Mouse (Mus musculus): ENCODE measurements around the gene Unc119b. TPM values are rescaled to one million over a fixed set of nuclear protein-coding genes. Genes with fewer than 3 reads are reported as not detected.
A peak's percentile ranks its signal among the peaks of the same experiment; 100 is the strongest.

Gene Unc119b
- polyA plus RNA-seq, 1 experiment from 2014 or later: 8.0 TPM

DNA sequence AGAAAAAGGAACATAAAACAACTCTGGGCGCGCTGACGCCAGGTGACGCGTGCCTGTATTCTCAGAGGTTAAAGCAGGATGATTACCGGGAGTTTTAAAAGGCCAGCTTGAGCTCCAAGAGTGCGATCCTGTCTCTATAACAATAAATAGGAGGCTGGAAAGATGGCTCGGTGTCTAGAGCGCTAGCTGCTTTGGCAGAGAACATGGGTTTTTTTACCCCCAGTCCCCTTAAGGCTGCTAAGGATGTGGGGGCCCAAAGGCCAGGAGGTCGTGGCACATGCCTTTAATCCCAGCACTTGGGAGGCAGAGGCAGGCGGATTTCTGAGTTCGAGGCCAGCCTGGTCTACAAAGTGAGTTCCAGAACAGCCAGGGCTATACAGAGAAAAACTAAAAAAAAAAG is 24.4 kb upstream of the Unc119b start:
- peak overlapping the region; percentile 84 for H3K4me3 ChIP-seq (ENCODE audit: low read depth, low read length)
- H3K27me3 ChIP-seq (ENCODE audit: insufficient read depth, low read length): no peaks in the 10 kb centered on the region
- no peaks in the 10 kb centered on the region for H3K9me3 ChIP-seq (ENCODE audit: low read length)
- peak overlapping the region; percentile 93 for H3K4me2 ChIP-seq (ENCODE audit: low read depth, low read length)
- WGBS (ENCODE audit: insufficient replicate concordance): 42% methylated on average over 12 of the region's 12 CpGs
- H3K36me3 ChIP-seq (replicated peaks; ENCODE audit: insufficient read depth, low read length): no peaks in the 10 kb centered on the region
- no peak for DNase-seq
- TF ChIP-seq EP300 (IDR thresholded peaks at IDR 0.05; ENCODE audit: low read depth) (no peak), CTCF (IDR thresholded peaks at IDR 0.05; ENCODE audit: low read depth) (no peak)
- H3K9ac ChIP-seq (replicated peaks): peak overlapping the region; percentile 62
- H3K4me1 ChIP-seq (ENCODE audit: insufficient read depth): peaks cover 37% of the 10 kb centered on the region
- no peak for ATAC-seq
- peak overlapping the region; percentile 90 for H3K27ac ChIP-seq (ENCODE audit: low read depth)

DNA sequence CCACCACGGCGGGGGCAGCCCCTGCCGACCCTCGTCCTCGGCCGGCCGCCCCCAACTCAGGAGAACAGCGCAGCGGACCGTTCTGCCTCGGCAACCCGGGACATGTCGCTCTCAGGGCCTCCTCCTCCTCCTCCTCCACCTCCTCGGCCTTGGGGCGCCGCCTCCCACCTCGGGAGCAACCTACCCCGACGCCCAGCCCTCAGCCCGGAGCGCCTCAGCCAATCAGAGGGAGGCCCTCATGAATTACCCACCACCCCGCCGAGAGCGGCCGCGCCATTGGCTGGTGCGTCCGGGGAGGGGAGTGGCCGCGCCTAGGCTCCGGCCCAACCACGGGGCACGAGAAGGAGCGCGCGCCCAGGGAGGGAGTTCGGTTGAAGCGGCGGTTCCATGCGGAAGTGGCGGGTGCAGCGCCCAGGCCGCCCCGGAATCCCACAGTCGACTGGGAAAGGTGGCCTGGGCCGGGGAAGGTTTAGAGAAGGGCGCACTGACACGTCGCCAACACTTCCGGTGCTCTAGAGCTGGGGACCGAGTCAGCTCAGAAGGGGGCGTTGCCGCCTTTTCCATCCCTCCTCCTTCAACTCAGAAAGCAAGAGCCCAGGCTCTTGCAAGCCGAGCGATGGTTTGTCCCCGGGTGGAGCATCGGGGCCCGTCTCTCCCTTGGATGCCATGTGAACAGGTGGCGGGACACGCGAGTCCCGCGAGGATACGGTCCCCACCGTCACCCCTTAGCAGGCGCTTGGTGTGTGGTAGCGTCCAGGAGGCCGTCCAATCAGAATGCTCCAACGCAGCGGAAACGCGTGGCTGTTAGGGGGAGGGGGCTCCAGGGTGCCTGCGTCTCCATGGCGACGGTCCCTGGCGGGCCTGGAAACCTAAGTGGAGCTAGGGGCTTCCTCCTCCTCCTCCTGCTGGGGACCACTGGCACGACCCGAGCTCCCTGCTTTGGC is 23.5 kb upstream of the Unc119b start, which contains the start of gene Mlec:
Mlec (minus strand) TSS at position 140 of the 944 bp plus-strand sequence.
- no peaks in the 10 kb centered on the region for H3K27me3 ChIP-seq (ENCODE audit: insufficient read depth, low read length)
- no peaks in the 10 kb centered on the region for H3K36me3 ChIP-seq (replicated peaks; ENCODE audit: insufficient read depth, low read length)
- H3K4me3 ChIP-seq (ENCODE audit: low read depth, low read length): peak within 1 kb of the TSS; percentile 84
- H3K4me2 ChIP-seq (ENCODE audit: low read depth, low read length): peak within 1 kb of the TSS; percentile 93
- H3K9ac ChIP-seq (replicated peaks): peak within 1 kb of the TSS; percentile 89
- peak within 1 kb of the TSS; percentile 90 for H3K27ac ChIP-seq (ENCODE audit: low read depth)
- WGBS (ENCODE audit: insufficient replicate concordance): 2% methylated on average over 63 of the region's 78 CpGs
- peaks cover 45% of the 10 kb centered on the region for H3K4me1 ChIP-seq (ENCODE audit: insufficient read depth)
- ATAC-seq: peak; percentile 95
- TF ChIP-seq EP300 (IDR thresholded peaks at IDR 0.05; ENCODE audit: low read depth) (peak; percentile 74; the same call in 1 of the 2 replicates), CTCF (IDR thresholded peaks at IDR 0.05; ENCODE audit: low read depth) (peak; percentile 21; the same call in 1 of the 2 replicates)
- no peaks in the 10 kb centered on the region for H3K9me3 ChIP-seq (ENCODE audit: low read length)
- peak; percentile 99 for DNase-seq

DNA sequence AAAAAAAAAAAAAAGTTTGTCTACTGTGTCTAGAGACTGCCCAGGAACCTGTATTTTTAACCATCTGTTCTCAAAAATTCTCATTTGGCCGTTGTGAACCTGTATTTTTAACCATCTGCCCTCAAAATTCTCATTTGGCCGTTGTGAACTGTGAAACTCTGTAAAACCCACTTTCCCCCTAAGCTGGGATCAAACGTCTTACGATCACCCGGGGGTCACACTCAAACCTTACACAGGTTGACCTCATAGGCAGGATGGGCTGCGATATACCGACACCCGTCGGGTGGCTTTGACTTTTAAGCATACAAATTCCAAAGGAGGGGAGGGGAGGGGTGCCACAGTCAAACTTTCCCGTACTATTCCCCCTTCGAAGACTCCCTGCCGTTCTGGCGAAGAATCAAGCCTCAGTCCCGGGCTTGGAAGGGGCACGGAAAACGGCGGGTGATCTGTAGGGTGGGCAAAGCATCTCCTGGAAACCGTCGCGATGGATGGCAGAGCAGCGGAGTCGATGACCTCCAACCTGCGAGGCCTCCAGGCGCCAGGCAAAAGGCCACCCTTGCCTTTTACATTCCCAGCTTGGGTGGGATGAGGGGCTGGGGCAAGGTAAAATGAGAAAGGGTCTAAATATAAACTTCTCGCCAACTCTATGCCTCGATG is 22.3 kb upstream of the Unc119b start:
- peaks cover 57% of the 10 kb centered on the region for H3K4me1 ChIP-seq (ENCODE audit: insufficient read depth)
- no peaks in the 10 kb centered on the region for H3K27me3 ChIP-seq (ENCODE audit: insufficient read depth, low read length)
- no peaks in the 10 kb centered on the region for H3K9me3 ChIP-seq (ENCODE audit: low read length)
- WGBS (ENCODE audit: insufficient replicate concordance): under 1% methylated on average over 26 of the region's 26 CpGs
- peak overlapping the region; percentile 89 for H3K9ac ChIP-seq (replicated peaks)
- ATAC-seq (no peak), DNase-seq (peak; percentile 44)
- peak overlapping the region; percentile 93 for H3K4me2 ChIP-seq (ENCODE audit: low read depth, low read length)
- no peak for TF ChIP-seq EP300 (IDR thresholded peaks at IDR 0.05; ENCODE audit: low read depth)
- no peak for TF ChIP-seq CTCF (IDR thresholded peaks at IDR 0.05; ENCODE audit: low read depth)
- no peaks in the 10 kb centered on the region for H3K36me3 ChIP-seq (replicated peaks; ENCODE audit: insufficient read depth, low read length)
- H3K27ac ChIP-seq (ENCODE audit: low read depth): peak overlapping the region; percentile 68
- H3K4me3 ChIP-seq (ENCODE audit: low read depth, low read length): peak overlapping the region; percentile 84

DNA sequence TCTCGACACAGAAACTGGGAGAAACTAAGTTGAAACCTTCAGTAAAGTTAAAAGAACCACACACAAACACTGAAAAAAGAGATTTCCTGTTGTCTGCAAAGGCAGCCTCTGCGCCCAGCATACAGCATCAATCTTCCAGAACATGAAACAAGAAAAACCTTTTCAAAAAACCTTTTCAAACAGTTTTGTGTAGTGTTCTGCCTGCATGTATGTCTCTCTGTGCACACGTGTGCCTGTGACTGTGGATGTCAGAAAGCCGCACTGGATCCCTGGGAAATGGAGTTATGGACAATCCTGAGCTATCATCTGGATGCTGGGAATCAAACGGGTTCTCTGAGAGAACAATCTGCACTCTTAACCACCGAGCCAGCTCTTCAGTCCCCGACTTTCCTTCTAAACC is 21.6 kb upstream of the Unc119b start:
- peak overlapping the region; percentile 89 for H3K9ac ChIP-seq (replicated peaks)
- ATAC-seq (no peak), DNase-seq (no peak)
- H3K27ac ChIP-seq (ENCODE audit: low read depth): peak overlapping the region; percentile 61; the same call in 1 of the 2 replicates
- H3K4me3 ChIP-seq (ENCODE audit: low read depth, low read length): peak overlapping the region; percentile 84
- H3K4me1 ChIP-seq (ENCODE audit: insufficient read depth): peaks cover 58% of the 10 kb centered on the region
- no peak for TF ChIP-seq EP300 (IDR thresholded peaks at IDR 0.05; ENCODE audit: low read depth)
- TF ChIP-seq CTCF (IDR thresholded peaks at IDR 0.05; ENCODE audit: low read depth): no peak
- peak overlapping the region; percentile 93 for H3K4me2 ChIP-seq (ENCODE audit: low read depth, low read length)
- H3K9me3 ChIP-seq (ENCODE audit: low read length): no peaks in the 10 kb centered on the region
- 25% methylated on average over 7 of the region's 7 CpGs for WGBS (ENCODE audit: insufficient replicate concordance)
- no peaks in the 10 kb centered on the region for H3K36me3 ChIP-seq (replicated peaks; ENCODE audit: insufficient read depth, low read length)
- no peaks in the 10 kb centered on the region for H3K27me3 ChIP-seq (ENCODE audit: insufficient read depth, low read length)

DNA sequence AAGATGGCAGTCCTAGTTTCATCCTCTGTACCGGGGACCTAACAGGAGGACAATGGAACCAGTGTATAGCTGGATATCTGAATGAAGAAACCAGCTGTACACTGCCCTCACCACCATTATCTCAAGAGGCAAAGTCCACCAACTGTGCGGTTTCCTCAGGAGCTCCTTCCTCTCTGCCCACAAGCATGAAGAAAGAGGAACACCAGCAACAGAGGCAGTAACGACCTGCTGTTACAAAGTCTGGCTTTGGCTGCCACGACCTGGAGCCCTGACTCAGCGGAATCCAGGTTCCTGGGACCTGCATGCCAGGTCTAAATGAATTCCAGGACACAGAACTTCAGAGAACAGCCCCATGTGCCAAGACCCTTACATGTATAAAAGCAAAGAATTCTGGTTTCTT is 21.1 kb upstream of the Unc119b start:
- Histone ChIP-seq H3K4me2 (ENCODE audit: low read depth, low read length) (peak overlapping the region; percentile 93), H3K4me3 (ENCODE audit: low read depth, low read length) (peak overlapping the region; percentile 84), H3K4me1 (ENCODE audit: insufficient read depth) (peaks cover 54% of the 10 kb centered on the region), H3K27ac (ENCODE audit: low read depth) (peak overlapping the region; percentile 61), H3K36me3 (replicated peaks; ENCODE audit: insufficient read depth, low read length) (peaks cover 3% of the 10 kb centered on the region; the same call in 1 of the 2 replicates), H3K9ac (replicated peaks) (peak overlapping the region; percentile 47; the same call in 1 of the 2 replicates), H3K9me3 (ENCODE audit: low read length) (no peaks in the 10 kb centered on the region), H3K27me3 (ENCODE audit: insufficient read depth, low read length) (no peaks in the 10 kb centered on the region)
- ATAC-seq (no peak), DNase-seq (peak; percentile 61)
- WGBS (ENCODE audit: insufficient replicate concordance): 9% methylated on average over 5 of the region's 5 CpGs
- TF ChIP-seq EP300 (IDR thresholded peaks at IDR 0.05; ENCODE audit: low read depth): no peak
- TF ChIP-seq CTCF (IDR thresholded peaks at IDR 0.05; ENCODE audit: low read depth): no peak

DNA sequence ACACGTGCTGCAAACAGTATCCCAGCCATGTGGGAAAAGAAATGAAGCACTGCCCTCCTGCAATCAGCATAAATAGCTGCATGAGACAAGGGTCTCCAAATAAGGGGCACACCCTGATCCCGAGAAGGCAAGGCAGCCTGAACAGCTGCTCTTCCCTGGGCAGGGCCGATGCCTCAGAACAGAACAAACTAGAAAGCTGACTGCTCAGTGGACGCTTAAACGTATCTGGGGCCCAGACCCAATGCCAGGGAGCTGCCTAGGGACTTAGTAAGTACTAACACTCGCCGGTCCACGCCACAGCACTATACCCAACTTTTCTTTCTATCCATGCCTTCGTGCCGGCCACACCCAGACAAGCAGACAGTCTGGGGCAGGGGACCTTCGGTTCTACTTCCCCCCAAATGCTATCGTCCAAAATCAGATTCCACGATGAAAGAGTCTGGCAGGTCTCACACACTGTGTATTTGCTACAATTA is 20.4 kb upstream of the Unc119b start:
- Histone ChIP-seq H3K27ac (ENCODE audit: low read depth) (peak overlapping the region; percentile 61), H3K9me3 (ENCODE audit: low read length) (no peaks in the 10 kb centered on the region), H3K4me3 (ENCODE audit: low read depth, low read length) (peak overlapping the region; percentile 84), H3K27me3 (ENCODE audit: insufficient read depth, low read length) (no peaks in the 10 kb centered on the region), H3K4me1 (ENCODE audit: insufficient read depth) (peaks cover 55% of the 10 kb centered on the region), H3K9ac (replicated peaks) (peak overlapping the region; percentile 47), H3K36me3 (replicated peaks; ENCODE audit: insufficient read depth, low read length) (peaks cover 9% of the 10 kb centered on the region), H3K4me2 (ENCODE audit: low read depth, low read length) (peak overlapping the region; percentile 93)
- ATAC-seq: no peak
- DNase-seq: no peak
- TF ChIP-seq CTCF (IDR thresholded peaks at IDR 0.05; ENCODE audit: low read depth) (no peak), EP300 (IDR thresholded peaks at IDR 0.05; ENCODE audit: low read depth) (no peak)
- WGBS (ENCODE audit: insufficient replicate concordance): 27% methylated on average over 13 of the region's 13 CpGs

Data from liver, postnatal 0 days (tissue).